Mouse (Mus musculus) liver, postnatal 0 days (tissue): ENCODE measurements at regions not wholly inside any gene's neighbourhood (a gene's known extent, or its start where the extent isn't known, plus 50 kb on each side); places are given as distances from the start of the nearest gene placed in this dataset.

ENCODE experiments used
- CTCF ChIP-seq: sonication (generic); IDR thresholded peaks from 2 replicates; pipeline ENCODE4 v1.5.1; 2016; ENCODE audit warnings: antibody characterized with exemption, low read depth
- EP300 ChIP-seq: IDR thresholded peaks from 2 replicates; pipeline ENCODE4 v1.6.1; 2016; ENCODE audit warnings: antibody characterized with exemption, low read depth, mild to moderate bottlenecking

- TF ChIP-seq EP300 = no peak
- no peak for TF ChIP-seq CTCF
Observed at GRCm38 (mm10) chr1:105107257-105107656, 249.3 kb downstream of the Rnf152 start.
